9 mouse cellular contexts compared by ENCODE assay signal in the genomic region with DNA sequence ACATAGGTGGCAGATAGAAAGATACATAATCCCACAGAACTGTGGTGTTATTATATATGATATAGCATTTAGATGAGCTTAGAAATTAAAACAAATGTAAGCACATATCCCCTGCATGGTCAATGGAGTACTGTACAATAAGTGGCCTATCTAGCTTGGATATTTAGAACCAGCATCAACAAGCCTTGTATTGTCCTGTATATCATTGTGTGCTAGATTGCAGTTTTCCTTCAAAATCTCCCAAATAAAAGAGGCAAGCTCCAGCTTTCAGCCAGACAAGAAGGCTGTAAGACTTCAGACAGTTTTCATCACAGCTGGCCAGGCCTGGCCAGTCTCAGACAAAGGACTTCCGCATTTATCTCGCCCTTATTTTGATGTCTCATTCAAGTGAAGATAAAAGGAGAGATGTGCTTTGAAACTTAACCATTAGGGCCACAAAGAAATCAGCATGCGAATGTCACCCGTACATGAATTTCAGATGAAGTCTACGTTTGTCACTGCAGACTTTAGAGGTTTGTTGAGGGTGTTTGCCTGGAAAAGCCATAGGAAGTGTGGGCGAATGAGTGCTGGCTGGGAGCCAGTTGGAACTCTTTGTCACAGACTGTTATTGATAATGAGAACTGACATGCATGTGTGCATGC.
A peak's percentile ranks its signal among the peaks of the same experiment; 100 is the strongest.
DNase-seq lines count a peak whose midpoint lies in the region; ATAC-seq and TF ChIP-seq lines count a peak whose summit lies in the region.
"Had no signal": no experiment of that assay in that cellular context is flagged by ENCODE, and none has a peak within 500 bp of the region (broad histone marks: within the 10 kb centered on the region; RNA-seq: fewer than 3 reads in every experiment).

No protein-coding gene starts in this region.

- ATAC-seq in forebrain, embryonic 16.5 days: peak; percentile 63
- ATAC-seq in hindbrain, embryonic 13.5 days (ENCODE audit: low FRiP score): no peak; the same call in 1 of the 2 replicates
- no peak for ATAC-seq in granulocyte monocyte progenitor cell, adult 5-6 weeks (replicated peaks; ENCODE audit: poor library complexity, severe bottlenecking)

- no peak overlapping the region for H3K27ac ChIP-seq in cerebellum, adult 2 months (ENCODE audit: insufficient read depth, low read length)
- H3K27ac ChIP-seq in forebrain, embryonic 16.5 days (ENCODE audit: low read length): peak overlapping the region; percentile 37; the same call in 1 of the 2 replicates
- H3K27ac ChIP-seq in hindbrain, embryonic 13.5 days: 0 out of 2 replicates have a peak overlapping the region, but pooled peaks have one; percentile 20

- TF ChIP-seq CTCF in cerebellum, adult 2 months (IDR thresholded peaks at IDR 0.05; ENCODE audit: borderline replicate concordance, insufficient read depth, low read depth, low read length): no peak

- no peaks in the 10 kb centered on the region for H3K4me1 ChIP-seq in cerebellum, adult 2 months (ENCODE audit: control insufficient read depth, insufficient read depth, low read length)
- peaks cover 5% of the 10 kb centered on the region; the same call in 1 of the 2 replicates for H3K4me1 ChIP-seq in forebrain, embryonic 16.5 days (replicated peaks; ENCODE audit: control insufficient read depth, insufficient read depth, low read length)
- H3K4me1 ChIP-seq in hindbrain, embryonic 13.5 days (replicated peaks): no peaks in the 10 kb centered on the region

- WGBS in cerebellum, adult 2 months: 25% methylated on average over 6 of the region's 6 CpGs
- 8% methylated on average over 6 of the region's 6 CpGs for WGBS in forebrain, embryonic 16.5 days
- WGBS in hindbrain, embryonic 13.5 days: 15% methylated on average over 6 of the region's 6 CpGs

- H3K4me2 ChIP-seq in forebrain, embryonic 16.5 days (ENCODE audit: low read length): no peak overlapping the region
- no peak overlapping the region for H3K4me2 ChIP-seq in hindbrain, embryonic 13.5 days

- no peaks in the 10 kb centered on the region for H3K9me3 ChIP-seq in forebrain, embryonic 16.5 days (ENCODE audit: control insufficient read depth, low read length)
- no peaks in the 10 kb centered on the region for H3K9me3 ChIP-seq in hindbrain, embryonic 13.5 days

- no peaks in the 10 kb centered on the region for H3K36me3 ChIP-seq in forebrain, embryonic 16.5 days (ENCODE audit: control insufficient read depth, insufficient read depth)
- H3K36me3 ChIP-seq in hindbrain, embryonic 13.5 days: no peaks in the 10 kb centered on the region

- TF ChIP-seq POLR2A in cerebellum, adult 2 months (IDR thresholded peaks at IDR 0.05; ENCODE audit: borderline replicate concordance, insufficient read depth, low read length): no peak

- DNase-seq in cerebellum, postnatal 14 days: peak; percentile 5 to 18
- DNase-seq in cerebellum, adult 2 months: no peak
- peak; percentile 3 for DNase-seq in ES-CJ7 (ENCODE audit: low read depth, low spot score)
- no peak for DNase-seq in adrenal gland, adult 8-10 months
- DNase-seq in adrenal gland, postnatal 25 days: no peak
- DNase-seq: lung, adult 18-20 months had no signal

- H3K4me3 ChIP-seq in cerebellum, adult 2 months (replicated peaks; ENCODE audit: insufficient read depth, low read depth, low read length): no peak overlapping the region
- no peak overlapping the region for H3K4me3 ChIP-seq in forebrain, embryonic 16.5 days (replicated peaks; ENCODE audit: low read length)
- H3K4me3 ChIP-seq in hindbrain, embryonic 13.5 days: no peak overlapping the region

- no peak overlapping the region for H3K9ac ChIP-seq in forebrain, embryonic 16.5 days (replicated peaks; ENCODE audit: low read depth, low read length)
- no peak overlapping the region for H3K9ac ChIP-seq in hindbrain, embryonic 13.5 days

- no peaks in the 10 kb centered on the region for H3K27me3 ChIP-seq in cerebellum, adult 2 months (ENCODE audit: control insufficient read depth, insufficient read depth, low read length)
- no peaks in the 10 kb centered on the region for H3K27me3 ChIP-seq in forebrain, embryonic 16.5 days (replicated peaks; ENCODE audit: control insufficient read depth, insufficient read depth, low read length)
- no peaks in the 10 kb centered on the region for H3K27me3 ChIP-seq in hindbrain, embryonic 13.5 days

Comparison
In these comparisons a context has a peak if more than half of its experiments do, and no peak if none do; other contexts are left out.
1. DNase-seq: peak in cerebellum, postnatal 14 days (2 of 2) and ES-CJ7 (single experiment); none in cerebellum, adult 2 months (0 of 2), adrenal gland, adult 8-10 months (single experiment) and adrenal gland, postnatal 25 days (single experiment).